Mouse (Mus musculus) layer of hippocampus, adult 9-11 months (tissue): ENCODE measurements around the gene Ets2.
A peak's percentile ranks its signal among the peaks of the same experiment; 100 is the strongest.

Experiments
- DNase-seq: peaks from one replicate; pipeline ENCODE4 v3.0.0; 2022

Ets2 gene

GRCm38 (mm10) chr16:95701802-95702561 lies at the start of gene Ets2:
Gene Ets2 (plus strand): TSS chr16:95702075.
- DNase-seq: peak; percentile 91

- no peak for DNase-seq
Measured at GRCm38 (mm10) chr16:95654204-95654611, 47.7 kb upstream of the Ets2 start.

- DNase-seq: no peak
Measured at GRCm38 (mm10) chr16:95656535-95656934, 45.3 kb upstream of the Ets2 start.

GRCm38 (mm10) chr16:95657187-95657586 lies 44.7 kb upstream of the Ets2 start:
- DNase-seq: no peak

- no peak for DNase-seq
Measured at GRCm38 (mm10) chr16:95657756-95658155, 44.1 kb upstream of the Ets2 start.

GRCm38 (mm10) chr16:95658836-95659430 lies 42.9 kb upstream of the Ets2 start:
- no peak for DNase-seq

- no peak for DNase-seq
Measured at GRCm38 (mm10) chr16:95659461-95659860, 42.4 kb upstream of the Ets2 start.

- no peak for DNase-seq
Measured at GRCm38 (mm10) chr16:95660909-95661308, 41.0 kb upstream of the Ets2 start.

GRCm38 (mm10) chr16:95665472-95666131 lies 36.3 kb upstream of the Ets2 start:
- no peak for DNase-seq

- no peak for DNase-seq
Measured at GRCm38 (mm10) chr16:95666288-95666687, 35.6 kb upstream of the Ets2 start.

GRCm38 (mm10) chr16:95667395-95668150 lies 34.3 kb upstream of the Ets2 start:
- no peak for DNase-seq

GRCm38 (mm10) chr16:95668151-95668993 lies 33.5 kb upstream of the Ets2 start:
- DNase-seq: peak; percentile 38

- no peak for DNase-seq
Measured at GRCm38 (mm10) chr16:95674452-95674921, 27.4 kb upstream of the Ets2 start.

- no peak for DNase-seq
Measured at GRCm38 (mm10) chr16:95675212-95675611, 26.7 kb upstream of the Ets2 start.

GRCm38 (mm10) chr16:95676668-95677067 lies 25.2 kb upstream of the Ets2 start:
- DNase-seq: no peak

- DNase-seq: no peak
Measured at GRCm38 (mm10) chr16:95682431-95682892, 19.4 kb upstream of the Ets2 start.

GRCm38 (mm10) chr16:95685807-95686206 lies 16.1 kb upstream of the Ets2 start:
- no peak for DNase-seq

GRCm38 (mm10) chr16:95686246-95686645 lies 15.6 kb upstream of the Ets2 start:
- no peak for DNase-seq

- no peak for DNase-seq
Measured at GRCm38 (mm10) chr16:95686901-95687300, 15.0 kb upstream of the Ets2 start.

GRCm38 (mm10) chr16:95688010-95688409 lies 13.9 kb upstream of the Ets2 start:
- no peak for DNase-seq

- peak; percentile 68 for DNase-seq
Measured at GRCm38 (mm10) chr16:95696599-95696998, 5.3 kb upstream of the Ets2 start.

- no peak for DNase-seq
Measured at GRCm38 (mm10) chr16:95699721-95700120, 2.2 kb upstream of the Ets2 start.
